Mouse (Mus musculus) heart, embryonic 15.5 days (tissue): ENCODE measurements around the gene Dnajc21. TPM values are rescaled to one million over a fixed set of nuclear protein-coding genes. Genes with fewer than 3 reads are reported as not detected.
A peak's percentile ranks its signal among the peaks of the same experiment; 100 is the strongest.
"Not testable (repeated sequence)": the region's sequence is repeated elsewhere in the genome, so short reads cannot be mapped to it uniquely, and the experiment has no call there.

Experiments used
- ATAC-seq: fragments of 200-750 bp; cut with Nextera tagmentation; replicated peaks from 2 replicates; pipeline ENCODE4 v1.8.0; 2017; ENCODE audit warnings: low read depth, moderate TSS enrichment; ENCODE audit not compliant: insufficient number of reproducible peaks, insufficient read depth, low FRiP score
- H3K27ac ChIP-seq: fragments of 300-500 bp; sonication (generic); 2 replicates; pipeline ENCODE4 v1.5.1; 2015; ENCODE audit warnings: mild to moderate bottlenecking, inconsistent platforms
- H3K27me3 ChIP-seq: fragments of 300-500 bp; sonication (generic); 2 replicates; pipeline ENCODE4 v1.6.1; 2015; ENCODE audit warnings: inconsistent platforms
- H3K36me3 ChIP-seq: fragments of 300-500 bp; sonication (generic); 2 replicates; pipeline ENCODE4 v1.6.1; 2015; ENCODE audit warnings: mild to moderate bottlenecking, inconsistent platforms
- H3K4me1 ChIP-seq: fragments of 300-500 bp; sonication (generic); replicated peaks from 2 replicates; pipeline ENCODE4 v1.6.1; 2015; ENCODE audit warnings: inconsistent platforms
- H3K4me2 ChIP-seq: fragments of 300-500 bp; sonication (generic); 2 replicates; pipeline ENCODE4 v1.6.1; 2015; ENCODE audit warnings: inconsistent platforms, mild to moderate bottlenecking, moderate library complexity
- H3K4me3 ChIP-seq: fragments of 300-500 bp; sonication (generic); 2 replicates; pipeline ENCODE4 v1.5.1; 2015; ENCODE audit warnings: mild to moderate bottlenecking, inconsistent platforms
- H3K9ac ChIP-seq: fragments of 300-500 bp; sonication (generic); 2 replicates; pipeline ENCODE4 v1.6.1; 2015; ENCODE audit warnings: mild to moderate bottlenecking, inconsistent platforms
- H3K9me3 ChIP-seq: fragments of 300-500 bp; sonication (generic); replicated peaks from 2 replicates; pipeline ENCODE4 v1.6.1; 2016; ENCODE audit warnings: inconsistent platforms
- WGBS: fragments of 180-500 bp; shearing (Covaris S2); methylation state at CpG from one replicate; pipeline ENCODE4 v1.1.7; 2015; ENCODE audit warnings: mixed read lengths; 5-methylcytosine and 5-hydroxymethylcytosine counted together
- polyA plus RNA-seq: library from polyadenylated mRNA; unstranded; fragments of >200 nt; fragmentation: Nextera tagmentation; extraction: Ambion mirVana; gene quantifications from 2 replicates; pipeline ENCODE4 v1.2.1, GENCODE M21; 2015

The Dnajc21 gene
- polyA plus RNA-seq: 9.6 and 10.8 TPM in 2 replicates

DNA sequence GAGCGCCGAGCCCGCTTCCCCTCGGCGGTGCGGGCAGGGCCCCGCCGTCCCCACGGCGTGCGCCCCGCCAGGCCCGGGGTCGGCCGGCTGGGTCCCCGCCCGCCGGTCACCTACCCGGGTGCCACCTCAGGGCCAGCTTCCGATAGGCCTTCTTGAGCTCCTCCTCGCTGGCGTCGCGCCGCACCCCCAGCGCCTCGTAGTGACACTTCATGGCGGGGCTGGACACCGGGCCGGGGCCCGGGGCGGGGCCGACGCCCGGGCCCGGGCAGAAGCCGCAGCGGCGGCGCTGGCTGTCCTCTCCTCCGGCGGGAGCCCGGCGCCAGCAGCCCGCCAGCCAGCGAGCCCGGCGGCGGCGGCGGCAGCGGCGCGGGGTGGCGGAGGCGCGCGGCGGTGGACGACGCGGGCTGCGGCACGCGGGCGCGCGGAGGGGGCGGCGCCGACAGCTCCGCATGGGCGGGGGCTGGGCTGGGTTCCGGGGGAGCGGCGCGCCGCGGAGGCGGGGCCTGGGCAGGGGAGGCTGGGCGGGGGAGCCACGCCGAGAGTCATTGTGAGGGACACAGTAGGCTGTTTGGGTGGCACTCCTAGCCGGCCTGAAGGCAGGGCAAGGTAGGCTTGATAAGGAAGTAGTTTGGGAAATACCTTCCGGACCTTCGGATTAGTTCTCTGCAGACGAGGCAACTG, at the start of gene Dnajc21:
Gene Dnajc21 (minus strand): TSS at position 366 of the 681 bp plus-strand sequence.
- H3K4me2 ChIP-seq: peak within 1 kb of the TSS; percentile 91
- under 1% methylated on average over 78 of the region's 87 CpGs for WGBS
- no peaks in the 10 kb centered on the region for H3K9me3 ChIP-seq
- H3K4me1 ChIP-seq: peaks cover 7% of the 10 kb centered on the region; the same call in 1 of the 2 replicates
- H3K4me3 ChIP-seq: peak within 1 kb of the TSS; percentile 95
- peak within 1 kb of the TSS; percentile 91 for H3K9ac ChIP-seq
- H3K36me3 ChIP-seq: peaks cover 3% of the 10 kb centered on the region; the same call in 1 of the 2 replicates
- peak within 1 kb of the TSS; percentile 88 for H3K27ac ChIP-seq
- ATAC-seq: peak; percentile 95
- no peaks in the 10 kb centered on the region for H3K27me3 ChIP-seq

DNA sequence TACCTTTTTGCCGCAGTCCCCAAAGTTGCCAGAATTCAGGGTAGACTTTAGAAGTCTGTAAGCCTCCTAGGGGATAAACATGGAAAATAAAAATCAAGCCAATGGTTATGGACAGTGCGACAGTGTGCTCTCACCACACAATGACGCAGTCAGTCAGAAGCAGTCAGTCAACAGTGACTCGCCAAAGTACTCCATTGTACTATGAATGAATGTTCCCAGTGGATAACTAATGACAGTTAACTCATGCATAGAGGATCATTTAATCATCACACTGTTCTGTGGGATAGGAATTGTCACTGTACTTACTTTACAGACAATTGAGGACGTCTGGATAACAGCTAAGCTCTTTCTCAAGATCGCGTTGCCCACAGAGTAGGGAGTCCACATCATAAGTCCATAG, 44.9 kb upstream of the Dnajc21 start:
- no peaks in the 10 kb centered on the region for H3K4me1 ChIP-seq
- H3K36me3 ChIP-seq: no peaks in the 10 kb centered on the region
- H3K9ac ChIP-seq: no peak overlapping the region
- H3K4me2 ChIP-seq: no peak overlapping the region
- H3K9me3 ChIP-seq: no peaks in the 10 kb centered on the region
- H3K27me3 ChIP-seq: no peaks in the 10 kb centered on the region
- WGBS: 86% methylated on average over 7 of the region's 7 CpGs
- no peak overlapping the region for H3K27ac ChIP-seq
- no peak overlapping the region for H3K4me3 ChIP-seq
- ATAC-seq: no peak

DNA sequence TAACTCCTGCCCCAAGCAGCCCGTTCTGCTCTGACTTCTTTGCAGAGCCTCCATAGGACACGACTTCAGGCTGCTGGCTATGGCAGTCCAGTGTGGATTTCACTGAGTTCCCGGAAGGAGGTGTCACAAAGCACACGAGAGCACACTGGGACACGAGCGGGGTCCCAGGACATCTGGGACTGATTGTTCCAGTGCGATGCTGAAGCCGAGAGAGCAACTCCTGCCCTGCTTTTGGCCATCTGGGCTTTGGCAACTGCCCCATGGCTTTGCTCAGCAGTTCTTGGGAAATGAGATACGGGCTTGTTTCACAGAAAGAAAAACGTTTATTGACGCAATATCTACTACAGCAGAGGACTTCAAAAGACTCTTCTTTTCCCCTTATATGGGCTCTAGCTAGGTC, 35.8 kb upstream of the Dnajc21 start:
- Histone ChIP-seq H3K9ac (no peak overlapping the region), H3K36me3 (no peaks in the 10 kb centered on the region), H3K9me3 (no peaks in the 10 kb centered on the region), H3K27ac (no peak overlapping the region), H3K4me1 (no peaks in the 10 kb centered on the region), H3K4me2 (no peak overlapping the region), H3K4me3 (no peak overlapping the region), H3K27me3 (no peaks in the 10 kb centered on the region)
- WGBS: 53% methylated on average over 11 of the region's 11 CpGs
- no peak for ATAC-seq

DNA sequence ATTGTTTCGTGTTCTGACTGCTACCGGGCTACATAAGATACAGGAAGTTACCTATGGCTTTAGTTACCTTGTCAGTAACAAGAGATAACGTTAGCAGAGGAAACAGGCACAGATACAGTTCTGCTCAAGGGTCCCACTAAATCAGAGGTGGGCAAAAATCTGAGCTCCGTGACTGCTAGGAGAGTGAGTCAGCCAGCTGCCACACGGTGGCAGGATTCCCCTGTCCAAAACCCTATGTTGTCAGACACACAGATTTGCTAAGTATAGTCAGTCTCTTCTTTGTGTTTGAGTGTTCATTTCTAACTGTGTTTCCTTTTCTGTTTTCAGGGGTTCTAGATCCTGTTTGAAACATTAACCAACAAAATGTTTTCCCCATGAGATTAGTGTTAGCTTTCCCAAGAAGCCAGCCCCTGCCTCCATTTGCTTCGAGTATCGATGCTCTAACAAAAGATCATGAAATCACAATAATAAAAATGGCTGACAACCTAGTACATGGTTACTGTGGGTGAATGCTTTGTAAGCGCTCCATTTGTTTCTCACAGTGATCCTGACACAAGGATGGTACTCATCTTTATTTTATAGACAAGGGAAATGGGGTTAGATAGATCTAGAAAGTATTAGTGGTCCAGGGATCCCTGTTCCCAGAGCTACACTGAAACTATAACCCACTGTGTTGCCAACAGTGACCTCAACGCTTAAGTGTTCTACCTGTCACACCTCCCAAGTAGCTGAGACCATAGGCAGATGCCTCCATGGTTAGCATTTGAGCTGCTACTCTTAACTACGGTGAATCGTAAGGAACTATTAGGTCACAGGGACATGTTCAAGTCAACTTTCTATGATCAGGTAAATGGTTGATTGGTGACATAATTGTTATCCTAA, 30.8 kb upstream of the Dnajc21 start:
- Histone ChIP-seq H3K27ac (no peak overlapping the region), H3K4me1 (no peaks in the 10 kb centered on the region), H3K4me3 (no peak overlapping the region), H3K9ac (no peak overlapping the region), H3K36me3 (peaks cover 4% of the 10 kb centered on the region), H3K27me3 (no peaks in the 10 kb centered on the region), H3K9me3 (no peaks in the 10 kb centered on the region), H3K4me2 (no peak overlapping the region)
- no peak for ATAC-seq
- 55% methylated on average over 11 of the region's 11 CpGs for whole genome bisulfite sequencing

DNA sequence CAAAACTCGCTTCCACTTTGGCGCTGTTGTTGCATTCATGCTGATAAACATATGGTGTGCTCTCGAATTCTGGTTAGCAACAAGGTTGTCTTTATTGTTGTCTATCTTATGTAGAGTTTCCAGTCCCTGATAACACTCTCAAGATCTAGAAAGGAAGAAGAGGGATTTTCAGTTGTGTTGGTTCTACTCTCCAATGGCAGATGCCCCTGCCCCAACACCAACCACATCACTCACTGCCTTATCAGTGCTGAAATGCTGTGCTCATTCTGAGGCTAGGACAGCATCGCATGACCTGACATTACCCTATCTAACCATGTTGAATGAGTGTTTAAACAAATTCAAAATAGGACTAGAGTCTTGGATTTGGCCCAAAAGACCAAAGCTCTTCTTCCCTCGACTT, 29.7 kb upstream of the Dnajc21 start:
- Histone ChIP-seq H3K27ac (no peak overlapping the region), H3K4me2 (no peak overlapping the region), H3K4me1 (no peaks in the 10 kb centered on the region), H3K9ac (no peak overlapping the region), H3K4me3 (no peak overlapping the region), H3K36me3 (peaks cover 8% of the 10 kb centered on the region), H3K27me3 (no peaks in the 10 kb centered on the region), H3K9me3 (no peaks in the 10 kb centered on the region)
- ATAC-seq: no peak
- whole genome bisulfite sequencing: 60% methylated on average over 5 of the region's 5 CpGs

DNA sequence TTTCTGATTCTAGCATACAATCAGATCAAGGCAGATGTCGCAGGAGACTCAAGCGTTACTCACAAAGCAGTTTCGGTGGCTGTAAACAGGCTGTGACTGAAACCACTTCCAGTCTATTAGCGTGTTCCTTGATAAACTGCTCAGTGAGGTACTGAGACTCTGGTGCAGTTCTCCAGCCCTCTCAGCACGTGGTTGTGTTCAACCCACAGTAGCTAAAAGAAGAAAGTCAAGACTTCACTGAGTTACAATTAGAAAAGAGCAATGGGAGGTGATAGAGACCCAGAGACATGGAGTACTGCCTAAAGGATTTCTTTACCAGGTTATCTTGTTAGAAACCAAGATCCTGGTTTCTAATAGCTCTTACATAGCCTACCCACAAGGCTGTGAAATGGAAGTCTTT, 29.3 kb upstream of the Dnajc21 start:
- ATAC-seq: no peak
- H3K36me3 ChIP-seq: peaks cover 8% of the 10 kb centered on the region
- H3K9ac ChIP-seq: no peak overlapping the region
- no peak overlapping the region for H3K27ac ChIP-seq
- no peak overlapping the region for H3K4me3 ChIP-seq
- H3K27me3 ChIP-seq: no peaks in the 10 kb centered on the region
- no peak overlapping the region for H3K4me2 ChIP-seq
- H3K4me1 ChIP-seq: no peaks in the 10 kb centered on the region
- no peaks in the 10 kb centered on the region for H3K9me3 ChIP-seq
- WGBS: 66% methylated on average over 5 of the region's 5 CpGs

DNA sequence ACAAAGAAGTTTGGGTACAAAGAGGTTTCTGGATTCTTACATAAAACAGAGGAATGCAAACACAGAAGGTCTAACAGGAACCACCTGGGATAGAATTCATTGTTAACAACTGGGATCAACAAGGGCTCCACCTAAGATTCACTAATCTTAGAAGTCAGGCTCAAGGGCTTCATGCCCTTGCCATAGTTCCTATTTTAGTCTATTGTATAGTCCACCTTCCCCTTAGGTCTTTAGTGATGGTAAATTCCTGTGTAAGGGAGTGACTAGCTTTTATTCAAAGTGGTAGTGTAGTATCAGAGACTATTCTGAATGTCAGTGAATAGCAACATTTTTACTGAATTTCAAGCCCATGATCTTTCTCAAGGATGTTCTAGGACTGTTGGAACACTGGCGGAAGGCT, 26.4 kb upstream of the Dnajc21 start:
- peaks cover 18% of the 10 kb centered on the region for H3K36me3 ChIP-seq
- H3K9me3 ChIP-seq, H3K9ac ChIP-seq, H3K27ac ChIP-seq, H3K27me3 ChIP-seq, ATAC-seq, H3K4me3 ChIP-seq, H3K4me1 ChIP-seq, H3K4me2 ChIP-seq: not testable (repeated sequence)
- WGBS: 92% methylated on average over 1 of the region's 1 CpGs

DNA sequence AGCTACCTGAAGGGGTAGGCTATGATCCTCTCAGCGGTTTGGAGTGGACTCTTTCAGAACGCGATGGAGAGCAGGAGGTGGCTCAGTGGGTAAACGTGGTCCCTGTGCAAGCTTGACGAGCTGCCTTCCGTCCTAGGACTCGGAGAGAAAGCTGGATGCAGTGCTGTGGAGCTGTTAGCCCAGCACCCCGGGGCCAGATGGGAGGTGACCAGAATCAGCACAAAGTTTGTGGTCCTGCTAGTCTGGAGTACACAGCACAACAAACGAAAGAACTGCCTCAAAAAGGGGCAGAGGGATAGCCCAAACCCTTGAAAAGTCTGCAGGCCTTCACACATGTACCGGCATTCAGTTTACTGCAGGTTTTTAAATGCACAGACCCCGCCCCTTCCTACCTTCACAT, 25.6 kb upstream of the Dnajc21 start:
- H3K27me3 ChIP-seq: no peaks in the 10 kb centered on the region
- H3K9ac ChIP-seq: no peak overlapping the region
- peaks cover 22% of the 10 kb centered on the region for H3K36me3 ChIP-seq
- no peak overlapping the region for H3K4me2 ChIP-seq
- ATAC-seq: no peak
- H3K4me1 ChIP-seq: no peaks in the 10 kb centered on the region
- H3K9me3 ChIP-seq: no peaks in the 10 kb centered on the region
- no peak overlapping the region for H3K27ac ChIP-seq
- no peak overlapping the region for H3K4me3 ChIP-seq
- 89% methylated on average over 11 of the region's 11 CpGs for WGBS

DNA sequence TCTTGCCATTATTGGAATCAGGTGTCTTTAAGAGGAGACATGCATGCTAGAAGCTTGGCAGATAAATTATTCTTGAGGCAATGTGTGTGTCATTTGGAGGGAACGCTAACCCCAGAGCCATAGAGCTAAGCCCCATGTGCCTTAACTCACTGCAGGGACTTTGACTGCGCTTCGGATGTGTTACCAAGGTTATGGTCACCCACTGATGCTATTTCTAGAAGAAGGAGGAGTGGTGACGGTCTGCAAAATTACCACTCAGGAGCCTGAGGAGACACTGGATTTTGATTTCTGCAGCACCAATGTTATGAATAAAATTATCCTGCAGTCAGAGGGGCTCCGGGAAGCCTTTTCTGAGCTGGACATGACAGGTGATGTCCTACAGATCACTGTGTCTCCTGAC, 19.8 kb upstream of the Dnajc21 start:
- H3K36me3 ChIP-seq: peaks cover 14% of the 10 kb centered on the region; the same call in 1 of the 2 replicates
- ATAC-seq: no peak
- H3K9ac ChIP-seq: no peak overlapping the region
- peaks cover 7% of the 10 kb centered on the region; the same call in 1 of the 2 replicates for H3K4me1 ChIP-seq
- no peak overlapping the region for H3K27ac ChIP-seq
- H3K27me3 ChIP-seq: no peaks in the 10 kb centered on the region
- no peak overlapping the region for H3K4me3 ChIP-seq
- WGBS: 85% methylated on average over 5 of the region's 5 CpGs
- H3K9me3 ChIP-seq: no peaks in the 10 kb centered on the region
- H3K4me2 ChIP-seq: no peak overlapping the region

DNA sequence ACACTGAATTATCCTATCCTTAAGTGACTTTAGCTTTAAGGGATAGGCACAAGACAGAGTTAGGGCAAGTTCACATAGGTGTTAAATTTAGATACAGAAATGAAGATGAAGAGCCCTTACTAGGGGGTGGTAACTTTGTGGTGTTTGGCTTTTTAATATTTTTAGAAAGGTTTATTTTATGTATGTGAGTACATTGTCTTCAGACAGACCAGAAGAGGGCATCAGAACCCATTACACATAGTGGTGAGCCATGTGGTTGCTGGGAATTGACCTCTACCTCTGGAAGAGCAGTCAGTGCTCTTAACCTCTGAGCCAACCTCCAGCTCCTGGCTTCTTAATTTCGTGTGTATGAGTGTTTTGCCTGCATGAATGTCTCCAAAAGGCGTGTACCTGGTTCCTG, 16.9 kb upstream of the Dnajc21 start:
- H3K27me3 ChIP-seq: no peaks in the 10 kb centered on the region
- H3K9ac ChIP-seq: no peak overlapping the region
- H3K9me3 ChIP-seq: no peaks in the 10 kb centered on the region
- peaks cover 8% of the 10 kb centered on the region; the same call in 1 of the 2 replicates for H3K36me3 ChIP-seq
- WGBS: 49% methylated on average over 2 of the region's 2 CpGs
- H3K4me2 ChIP-seq: peak overlapping the region; percentile 85
- no peak overlapping the region for H3K27ac ChIP-seq
- ATAC-seq: no peak
- peaks cover 12% of the 10 kb centered on the region for H3K4me1 ChIP-seq
- 0 out of 2 replicates have a peak overlapping the region, but pooled peaks have one; percentile 73 for H3K4me3 ChIP-seq

DNA sequence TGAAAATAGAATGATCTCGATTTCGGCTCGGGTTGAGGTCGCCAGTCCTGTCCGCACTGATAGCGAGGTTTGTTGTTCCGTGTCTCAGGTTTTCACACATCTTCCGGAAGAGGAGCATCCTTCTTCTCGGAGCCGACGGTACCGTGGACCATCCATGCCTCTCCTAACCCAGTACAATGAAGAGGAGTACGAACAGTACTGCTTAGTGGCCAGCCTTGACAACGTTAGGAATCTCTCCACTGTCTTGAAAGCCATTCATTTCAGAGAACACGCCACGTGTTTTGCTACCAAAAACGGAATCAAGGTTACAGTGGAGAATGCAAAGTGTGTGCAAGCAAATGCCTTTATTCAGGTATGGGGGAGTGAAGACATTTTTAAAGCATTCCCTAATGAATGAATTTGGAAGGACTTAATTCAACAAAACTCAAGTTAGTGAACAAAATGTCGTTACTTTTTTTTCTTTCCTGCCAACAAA, 16.1 kb upstream of the Dnajc21 start:
- H3K27me3 ChIP-seq: no peaks in the 10 kb centered on the region
- peaks cover 10% of the 10 kb centered on the region; the same call in 1 of the 2 replicates for H3K36me3 ChIP-seq
- peak overlapping the region; percentile 85 for H3K4me2 ChIP-seq
- peaks cover 12% of the 10 kb centered on the region for H3K4me1 ChIP-seq
- H3K9ac ChIP-seq: peak overlapping the region; percentile 80
- under 1% methylated on average over 18 of the region's 18 CpGs for WGBS
- H3K27ac ChIP-seq: peak overlapping the region; percentile 68
- no peak for ATAC-seq
- no peaks in the 10 kb centered on the region for H3K9me3 ChIP-seq
- H3K4me3 ChIP-seq: peak overlapping the region; percentile 73
